In the genomic region with DNA sequence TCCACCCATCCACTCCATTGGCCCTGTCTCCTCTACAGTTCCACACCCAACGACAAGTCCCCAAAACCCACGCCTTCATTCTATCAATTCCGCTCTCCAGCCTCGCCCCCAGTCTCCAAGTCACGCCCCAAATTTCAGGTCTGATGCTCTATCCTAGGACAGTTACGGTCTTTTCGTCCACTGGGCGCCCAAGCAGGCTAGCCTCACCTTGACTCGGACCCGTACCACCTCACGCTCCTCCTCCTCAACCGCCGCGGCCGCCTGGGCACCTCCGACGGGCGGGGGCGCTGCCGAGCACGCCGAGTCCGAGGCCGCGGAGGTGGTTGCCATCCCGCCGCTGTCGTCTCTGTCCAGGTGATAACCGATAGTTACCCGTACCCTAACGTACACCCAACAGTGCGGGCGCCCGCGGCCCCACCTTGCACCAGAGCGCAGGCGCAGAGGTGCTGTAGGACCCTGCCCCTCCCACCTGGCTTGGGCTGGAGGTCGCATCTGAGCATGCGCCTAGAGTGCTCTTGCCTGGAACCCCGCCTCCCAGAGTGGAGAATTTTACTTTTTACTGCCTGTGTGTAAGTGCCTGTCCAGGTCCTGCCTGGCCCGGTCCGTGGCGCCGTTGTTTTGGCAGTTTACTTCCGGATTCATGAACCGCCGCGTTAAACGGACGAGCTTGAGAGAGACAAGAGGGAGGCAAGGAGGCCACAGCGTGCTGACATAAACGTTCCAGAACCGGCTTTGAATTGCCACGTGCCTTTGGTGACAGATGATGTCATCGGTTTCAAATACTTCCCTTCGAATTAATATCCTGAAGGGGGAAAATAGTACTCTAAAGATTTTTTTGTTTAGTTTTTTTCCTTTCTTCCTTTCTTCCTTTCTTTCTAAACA, we compare ENCODE assay signal across 8 mouse cellular contexts. TPM values are rescaled to one million over a fixed set of nuclear protein-coding genes. Genes with fewer than 3 reads are reported as not detected.
DNase-seq lines count a peak whose midpoint lies in the region; ATAC-seq and TF ChIP-seq lines count a peak whose summit lies in the region.

Gene Tbc1d25, minus strand, starts transcription at position 678 of the 882 bp plus-strand sequence.

- DNase-seq in Patski (ENCODE audit: low read depth, low spot score) = peak; percentile 54
- DNase-seq in cerebellum, postnatal 14 days = peak; percentile 88 to 89
- peak; percentile 65 to 68 for DNase-seq in frontal cortex, postnatal 14 days (ENCODE audit: low spot score in 2 of 2)
- DNase-seq in layer of hippocampus, postnatal 36 days = peak; percentile 80 to 81
- DNase-seq in lung, postnatal 36 days = peak; percentile 94
- peak; percentile 88 for DNase-seq in retina, postnatal 1 day
- DNase-seq in urinary bladder, adult 18-20 months (ENCODE audit: low spot score in 2 of 2) = peak; percentile 58 to 83

- peak within 1 kb of the TSS; percentile 64 for H3K9ac ChIP-seq in hindbrain, embryonic 13.5 days

- H3K4me1 ChIP-seq in hindbrain, embryonic 13.5 days (replicated peaks) = peaks cover 11% of the 10 kb centered on the region

- no peak for TF ChIP-seq CTCF in Patski (IDR thresholded peaks at IDR 0.05)

- H3K4me3 ChIP-seq in hindbrain, embryonic 13.5 days = peak within 1 kb of the TSS; percentile 48

- H3K27me3 ChIP-seq in Patski = peaks cover 5% of the 10 kb centered on the region
- no peaks in the 10 kb centered on the region for H3K27me3 ChIP-seq in hindbrain, embryonic 13.5 days

- POLR2A ChIA-PET in Patski (lab: Charles Lee) = no interaction called here

- H3K36me3 ChIP-seq in hindbrain, embryonic 13.5 days = peaks cover 5% of the 10 kb centered on the region; the same call in 1 of the 2 replicates

- no peaks in the 10 kb centered on the region for H3K9me3 ChIP-seq in hindbrain, embryonic 13.5 days

- CTCF ChIA-PET in Patski (lab: Charles Lee) = interaction anchor here (0.8 kb wide), 1 partner anchor 17 kb away, joined by 3 read pairs; no protein-coding TSS in a partner anchor

- WGBS in hindbrain, embryonic 13.5 days = 11% methylated on average over 56 of the region's 56 CpGs

- H3K27ac ChIP-seq in hindbrain, embryonic 13.5 days = no peak within 1 kb of the TSS; the same call in 1 of the 2 replicates

- in situ Hi-C loops in Patski (cut with MboI; ENCODE audit: low pct_unique_long_range_greater_than_20kb) = no loop called here

- peak within 1 kb of the TSS; percentile 56 for H3K4me2 ChIP-seq in hindbrain, embryonic 13.5 days

- peak; percentile 85 for ATAC-seq in Patski
- peak; percentile 96 for ATAC-seq in hindbrain, embryonic 13.5 days (ENCODE audit: low FRiP score)

RNA-seq across cellular contexts. Expression of gene Tbc1d25, which starts in this region (rescaled TPM):
- 15.5 TPM for polyA plus RNA-seq in Patski (2021)
- polyA plus RNA-seq in hindbrain, embryonic 13.5 days (2015; fragmentation: Nextera tagmentation; extraction: Ambion mirVana) = 19.8 and 21.0 TPM in 2 replicates
- total RNA-seq in layer of hippocampus, postnatal 36 days (2021) = 10 to 100 TPM; 13.3 to 14.9 TPM
